Mouse (Mus musculus) neural tube, embryonic 11.5 days (tissue): ENCODE measurements at regions not wholly inside any gene's neighbourhood (a gene's known extent, or its start where the extent isn't known, plus 50 kb on each side); places are given as distances from the start of the nearest gene placed in this dataset.
A peak's percentile ranks its signal among the peaks of the same experiment; 100 is the strongest.

Experiments used
- ATAC-seq: fragments of 200-750 bp; cut with Nextera tagmentation; 2 replicates; pipeline ENCODE4 v1.8.0; 2017; ENCODE audit warnings: moderate number of reproducible peaks, mild to moderate bottlenecking, moderate TSS enrichment, moderate library complexity; ENCODE audit not compliant: insufficient read depth, low FRiP score, low TSS enrichment
- DNase-seq: peaks from one replicate; pipeline ENCODE4 v3.0.0-alpha.2; 2015; ENCODE audit warnings: low spot score
- H3K27ac ChIP-seq: fragments of 300-500 bp; sonication (generic); 2 replicates; pipeline ENCODE4 v1.5.1; 2014; ENCODE audit warnings: low read depth, mild to moderate bottlenecking, low read length
- H3K27me3 ChIP-seq: fragments of 300-500 bp; sonication (generic); 2 replicates; pipeline ENCODE4 v1.6.1; 2014; ENCODE audit warnings: mild to moderate bottlenecking, low read length, mixed read lengths; ENCODE audit not compliant: control insufficient read depth, insufficient read depth
- H3K36me3 ChIP-seq: fragments of 300-500 bp; sonication (generic); 2 replicates; pipeline ENCODE4 v1.6.1; 2014; ENCODE audit warnings: mild to moderate bottlenecking, low read length, moderate library complexity, mixed read lengths; ENCODE audit not compliant: control insufficient read depth, insufficient read depth
- H3K4me1 ChIP-seq: fragments of 300-500 bp; sonication (generic); 2 replicates; pipeline ENCODE4 v1.6.1; 2014; ENCODE audit warnings: low read length, mixed read lengths; ENCODE audit not compliant: control insufficient read depth, insufficient read depth
- H3K4me2 ChIP-seq: fragments of 300-500 bp; sonication (generic); 2 replicates; pipeline ENCODE4 v1.6.1; 2014; ENCODE audit warnings: low read depth, mild to moderate bottlenecking, moderate library complexity
- H3K4me3 ChIP-seq: fragments of 300-500 bp; sonication (generic); 2 replicates; pipeline ENCODE4 v1.5.1; 2014; ENCODE audit warnings: low read depth, low read length
- H3K9ac ChIP-seq: fragments of 300-500 bp; sonication (generic); 2 replicates; pipeline ENCODE4 v1.6.1; 2014; ENCODE audit warnings: mild to moderate bottlenecking, low read length
- H3K9me3 ChIP-seq: fragments of 300-500 bp; sonication (generic); 2 replicates; pipeline ENCODE4 v1.6.1; 2016; ENCODE audit warnings: low read length; ENCODE audit not compliant: control insufficient read depth
- WGBS: fragments of 180-500 bp; shearing (Covaris S2); extraction: QIAGEN DNeasy Blood & Tissue Kit; methylation state at CpG from one replicate; pipeline ENCODE4 v1.1.7; 2014; 5-methylcytosine and 5-hydroxymethylcytosine counted together

- Histone ChIP-seq H3K9me3 (no peaks in the 10 kb centered on the region), H3K27ac (no peak overlapping the region), H3K4me2 (no peak overlapping the region), H3K4me1 (no peaks in the 10 kb centered on the region), H3K4me3 (no peak overlapping the region), H3K9ac (no peak overlapping the region), H3K27me3 (no peaks in the 10 kb centered on the region), H3K36me3 (no peaks in the 10 kb centered on the region)
- DNase-seq = no peak
- ATAC-seq = no peak
- WGBS = 86% methylated on average over 5 of the region's 5 CpGs
Observed at GRCm38 (mm10) chr15:61159552-61159951, 236.7 kb upstream of the A1bg start.

GRCm38 (mm10) chr15:61158041-61158545 lies 235.3 kb upstream of the A1bg start:
- Histone ChIP-seq H3K4me3 (peak overlapping the region; percentile 24), H3K27ac (no peak overlapping the region; the same call in 1 of the 2 replicates), H3K9ac (peak overlapping the region; percentile 37; the same call in 1 of the 2 replicates), H3K4me1 (no peaks in the 10 kb centered on the region), H3K36me3 (no peaks in the 10 kb centered on the region), H3K4me2 (peak overlapping the region; percentile 51), H3K9me3 (no peaks in the 10 kb centered on the region), H3K27me3 (no peaks in the 10 kb centered on the region)
- 16% methylated on average over 13 of the region's 13 CpGs for WGBS
- peak; percentile 87 for ATAC-seq
- peak; percentile 62 for DNase-seq

DNA sequence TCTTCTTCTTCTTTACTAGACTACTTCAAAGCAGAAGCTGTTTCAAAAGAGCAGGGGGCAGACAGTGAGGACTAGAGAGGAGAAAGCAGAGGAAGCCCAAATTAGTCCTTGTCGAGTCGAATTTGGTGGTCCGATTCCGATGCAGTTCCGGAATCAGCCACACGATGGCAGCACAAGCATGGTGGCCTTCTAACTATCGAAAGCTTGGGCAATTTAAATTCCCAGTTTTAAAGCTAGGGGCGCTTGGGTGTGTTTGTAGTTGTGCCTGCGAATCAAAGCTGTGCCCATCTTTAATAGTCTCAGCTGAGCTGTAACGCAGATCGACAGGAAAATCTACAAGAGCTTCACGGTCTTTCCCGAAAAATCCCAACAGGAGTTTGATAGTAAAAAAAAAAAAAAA lies 234.7 kb upstream of the A1bg start:
- no peaks in the 10 kb centered on the region for H3K36me3 ChIP-seq
- H3K4me1 ChIP-seq = no peaks in the 10 kb centered on the region
- DNase-seq (peak; percentile 90), ATAC-seq (peak; percentile 54; the same call in 1 of the 2 replicates)
- H3K27ac ChIP-seq = no peak overlapping the region
- H3K4me2 ChIP-seq = peak overlapping the region; percentile 51; the same call in 1 of the 2 replicates
- H3K9me3 ChIP-seq = no peaks in the 10 kb centered on the region
- peak overlapping the region; percentile 24; the same call in 1 of the 2 replicates for H3K4me3 ChIP-seq
- no peaks in the 10 kb centered on the region for H3K27me3 ChIP-seq
- WGBS = 7% methylated on average over 13 of the region's 13 CpGs
- no peak overlapping the region for H3K9ac ChIP-seq

GRCm38 (mm10) chr15:61155530-61155929 lies 232.7 kb upstream of the A1bg start:
- WGBS = 53% methylated on average over 7 of the region's 7 CpGs
- no peak overlapping the region for H3K9ac ChIP-seq

DNA sequence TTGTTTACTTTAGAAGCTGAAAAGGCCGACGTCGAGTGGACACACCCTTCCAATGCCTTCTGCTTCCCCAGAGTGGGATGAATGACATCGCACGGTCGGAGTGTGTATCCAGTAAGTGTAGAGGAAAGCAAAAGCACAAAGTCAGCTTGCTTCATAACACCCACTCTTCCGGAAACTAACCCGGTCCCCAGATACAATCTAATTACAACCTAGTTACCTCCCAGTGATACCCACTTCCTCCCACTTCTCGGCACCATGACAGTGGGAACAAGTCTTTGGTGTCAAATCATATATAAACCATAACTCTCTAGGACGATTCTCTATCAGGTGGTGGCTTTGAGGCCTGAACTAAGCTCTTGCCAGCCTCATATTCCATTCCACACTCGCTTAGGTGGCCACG lies 231.4 kb upstream of the A1bg start:
- ATAC-seq (no peak), DNase-seq (no peak)
- Histone ChIP-seq H3K4me2 (no peak overlapping the region), H3K4me1 (no peaks in the 10 kb centered on the region), H3K36me3 (no peaks in the 10 kb centered on the region), H3K4me3 (no peak overlapping the region), H3K9me3 (no peaks in the 10 kb centered on the region), H3K27ac (no peak overlapping the region), H3K27me3 (no peaks in the 10 kb centered on the region), H3K9ac (no peak overlapping the region)
- 89% methylated on average over 12 of the region's 12 CpGs for WGBS

More at GRCm38 (mm10) chr15:61155530-61155929, 232.7 kb upstream of the A1bg start:
- Histone ChIP-seq H3K4me3 (no peak overlapping the region), H3K4me2 (no peak overlapping the region), H3K27me3 (no peaks in the 10 kb centered on the region), H3K36me3 (no peaks in the 10 kb centered on the region), H3K9me3 (no peaks in the 10 kb centered on the region), H3K4me1 (no peaks in the 10 kb centered on the region), H3K27ac (no peak overlapping the region)
- DNase-seq = no peak
- ATAC-seq = no peak

DNA sequence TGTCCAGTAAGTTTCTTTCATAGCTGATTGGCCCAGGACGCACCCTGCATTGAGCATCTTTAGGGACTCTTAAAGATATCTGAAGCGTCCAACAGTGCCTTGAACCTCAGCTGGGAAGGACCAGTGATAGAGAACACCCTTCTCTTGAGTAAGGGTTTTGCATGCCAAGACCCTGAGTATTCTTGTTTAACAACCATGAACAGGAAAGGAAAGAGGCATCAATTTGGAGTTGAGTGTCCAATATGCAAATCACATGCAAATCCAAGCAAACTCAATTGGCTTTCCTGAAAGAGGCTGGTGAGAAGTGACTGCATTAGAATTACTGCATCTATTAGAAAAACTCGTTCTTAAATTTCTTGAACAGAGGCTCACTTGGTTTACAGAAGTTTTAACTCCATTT lies 220.0 kb upstream of the A1bg start:
- DNase-seq = no peak
- no peaks in the 10 kb centered on the region for H3K36me3 ChIP-seq

GRCm38 (mm10) chr15:61139151-61139550 lies 216.3 kb upstream of the A1bg start:
- Histone ChIP-seq H3K4me2 (no peak overlapping the region), H3K4me3 (no peak overlapping the region), H3K9ac (no peak overlapping the region), H3K4me1 (no peaks in the 10 kb centered on the region), H3K27ac (no peak overlapping the region), H3K36me3 (no peaks in the 10 kb centered on the region), H3K9me3 (no peaks in the 10 kb centered on the region), H3K27me3 (no peaks in the 10 kb centered on the region)
- DNase-seq = no peak
- 91% methylated on average over 5 of the region's 5 CpGs for WGBS
- ATAC-seq = no peak

More for the DNA sequence above, 220.0 kb upstream of the A1bg start:
- H3K4me3 ChIP-seq = no peak overlapping the region
- no peaks in the 10 kb centered on the region for H3K4me1 ChIP-seq
- no peak overlapping the region for H3K27ac ChIP-seq
- 71% methylated on average over 3 of the region's 3 CpGs for WGBS
- H3K9me3 ChIP-seq = no peaks in the 10 kb centered on the region
- H3K9ac ChIP-seq = no peak overlapping the region
- no peak for ATAC-seq
- H3K27me3 ChIP-seq = no peaks in the 10 kb centered on the region
- no peak overlapping the region for H3K4me2 ChIP-seq

GRCm38 (mm10) chr15:61136781-61137180 lies 214.0 kb upstream of the A1bg start:
- Histone ChIP-seq H3K36me3 (no peaks in the 10 kb centered on the region), H3K27me3 (no peaks in the 10 kb centered on the region), H3K9me3 (no peaks in the 10 kb centered on the region), H3K27ac (no peak overlapping the region), H3K4me1 (no peaks in the 10 kb centered on the region), H3K4me3 (no peak overlapping the region), H3K4me2 (no peak overlapping the region), H3K9ac (no peak overlapping the region)
- 60% methylated on average over 2 of the region's 2 CpGs for WGBS
- DNase-seq = no peak
- ATAC-seq = no peak

DNA sequence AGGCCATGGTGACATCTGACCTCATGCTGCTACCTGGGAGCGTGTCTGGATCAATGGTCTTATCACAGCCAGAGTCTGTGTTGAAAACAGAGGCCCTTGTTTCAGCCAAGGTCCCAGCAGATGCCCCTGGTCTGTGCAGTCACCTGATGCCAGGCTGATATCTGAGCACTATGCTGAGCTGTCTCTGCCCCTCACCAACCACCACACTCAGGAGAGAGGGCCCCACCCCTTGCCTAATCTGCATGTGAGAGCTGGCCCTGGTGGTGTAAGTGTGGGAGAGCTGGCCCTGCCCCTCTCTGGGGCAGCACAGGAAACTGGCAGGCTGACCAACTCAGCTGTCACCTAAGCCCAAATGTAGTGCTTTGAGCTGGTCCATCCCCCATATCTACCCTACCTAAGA lies 210.5 kb upstream of the A1bg start:
- no peak for ATAC-seq
- no peaks in the 10 kb centered on the region for H3K4me1 ChIP-seq
- H3K4me3 ChIP-seq = no peak overlapping the region
- WGBS = 69% methylated on average over 1 of the region's 1 CpGs
- H3K36me3 ChIP-seq = no peaks in the 10 kb centered on the region
- H3K9ac ChIP-seq = no peak overlapping the region
- no peaks in the 10 kb centered on the region for H3K27me3 ChIP-seq
- H3K4me2 ChIP-seq = no peak overlapping the region
- H3K9me3 ChIP-seq = no peaks in the 10 kb centered on the region
- no peak for DNase-seq
- no peak overlapping the region for H3K27ac ChIP-seq
